Mouse (Mus musculus): ENCODE data around the gene Zfp128. TPM values are rescaled to one million over a fixed set of nuclear protein-coding genes. Genes with fewer than 3 reads are reported as not detected.
"Not testable (repeated sequence)": the region's sequence is repeated elsewhere in the genome, so short reads cannot be mapped to it uniquely, and the experiment has no call there.

The Zfp128 gene
- polyA plus RNA-seq (2014; fragmentation: Nextera tagmentation; extraction: Ambion mirVana) = 8.6 and 9.0 TPM in 2 replicates

- peaks cover 19% of the 10 kb centered on the region for H3K4me1 ChIP-seq (ENCODE audit: control insufficient read depth, insufficient read depth, low read length)
- H3K4me3 ChIP-seq (replicated peaks; ENCODE audit: low read depth, low read length) = peak within 1 kb of the TSS; percentile 75
- no peaks in the 10 kb centered on the region for H3K9me3 ChIP-seq (ENCODE audit: control insufficient read depth, low read length)
- peak within 1 kb of the TSS; percentile 79 for H3K9ac ChIP-seq (replicated peaks; ENCODE audit: low read length)
- H3K36me3 ChIP-seq (ENCODE audit: control insufficient read depth, insufficient read depth, low read length) = peaks cover 18% of the 10 kb centered on the region
- WGBS = 2% methylated on average over 35 of the region's 35 CpGs
- no peaks in the 10 kb centered on the region for H3K27me3 ChIP-seq (ENCODE audit: control insufficient read depth, insufficient read depth, low read length)
- H3K4me2 ChIP-seq (ENCODE audit: low read length) = peak within 1 kb of the TSS; percentile 73
- H3K27ac ChIP-seq (replicated peaks; ENCODE audit: low read depth, low read length) = peak within 1 kb of the TSS; percentile 64
- ATAC-seq (ENCODE audit: low FRiP score, low TSS enrichment) = peak; percentile 99
- peak; percentile 98 for DNase-seq
Measured at GRCm38 (mm10) chr7:12880911-12881660, at the start of gene Zfp128. Zfp128 (plus strand) TSS chr7:12881177.

- Histone ChIP-seq H3K9ac (replicated peaks; ENCODE audit: low read length) (peak within 1 kb of the TSS; percentile 60), H3K4me3 (replicated peaks; ENCODE audit: low read depth, low read length) (peak within 1 kb of the TSS; percentile 61), H3K27me3 (ENCODE audit: control insufficient read depth, insufficient read depth, low read length) (no peaks in the 10 kb centered on the region), H3K4me1 (ENCODE audit: control insufficient read depth, insufficient read depth, low read length) (no peaks in the 10 kb centered on the region), H3K36me3 (ENCODE audit: control insufficient read depth, insufficient read depth, low read length) (peaks cover 25% of the 10 kb centered on the region), H3K27ac (replicated peaks; ENCODE audit: low read depth, low read length) (peak within 1 kb of the TSS; percentile 56), H3K4me2 (ENCODE audit: low read length) (peak within 1 kb of the TSS; percentile 63), H3K9me3 (ENCODE audit: control insufficient read depth, low read length) (peaks cover 37% of the 10 kb centered on the region)
- DNase-seq = peak; percentile 93
- peak; percentile 96 for ATAC-seq (ENCODE audit: low FRiP score, low TSS enrichment)
- WGBS = 4% methylated on average over 47 of the region's 47 CpGs
Measured at GRCm38 (mm10) chr7:12834162-12835120, 46.5 kb upstream of the Zfp128 start, which contains the start of gene Zfp110. Zfp110 (plus strand) TSS chr7:12834761.

- H3K4me1 ChIP-seq (ENCODE audit: control insufficient read depth, insufficient read depth, low read length) = no peaks in the 10 kb centered on the region
- no peaks in the 10 kb centered on the region for H3K27me3 ChIP-seq (ENCODE audit: control insufficient read depth, insufficient read depth, low read length)
- ATAC-seq (ENCODE audit: low FRiP score, low TSS enrichment) (peak; percentile 54; the same call in 1 of the 2 replicates), DNase-seq (peak; percentile 25)
- peak overlapping the region; percentile 63 for H3K4me2 ChIP-seq (ENCODE audit: low read length)
- 45% methylated on average over 13 of the region's 13 CpGs for WGBS
- H3K9me3 ChIP-seq (ENCODE audit: control insufficient read depth, low read length) = peaks cover 44% of the 10 kb centered on the region
- peak overlapping the region; percentile 60 for H3K9ac ChIP-seq (replicated peaks; ENCODE audit: low read length)
- H3K4me3 ChIP-seq (replicated peaks; ENCODE audit: low read depth, low read length) = peak overlapping the region; percentile 61
- H3K36me3 ChIP-seq (ENCODE audit: control insufficient read depth, insufficient read depth, low read length) = peaks cover 31% of the 10 kb centered on the region
- peak overlapping the region; percentile 56 for H3K27ac ChIP-seq (replicated peaks; ENCODE audit: low read depth, low read length)
Measured at GRCm38 (mm10) chr7:12835193-12835671, 45.7 kb upstream of the Zfp128 start.

GRCm38 (mm10) chr7:12835779-12836178 is 45.2 kb upstream of the Zfp128 start:
- 96% methylated on average over 4 of the region's 4 CpGs for WGBS
- DNase-seq = no peak
- peaks cover 49% of the 10 kb centered on the region for H3K9me3 ChIP-seq (ENCODE audit: control insufficient read depth, low read length)
- H3K4me3 ChIP-seq (replicated peaks; ENCODE audit: low read depth, low read length) = peak overlapping the region; percentile 61
- H3K27ac ChIP-seq (replicated peaks; ENCODE audit: low read depth, low read length) = no peak overlapping the region
- peak overlapping the region; percentile 63; the same call in 1 of the 2 replicates for H3K4me2 ChIP-seq (ENCODE audit: low read length)
- no peaks in the 10 kb centered on the region for H3K27me3 ChIP-seq (ENCODE audit: control insufficient read depth, insufficient read depth, low read length)
- H3K9ac ChIP-seq (replicated peaks; ENCODE audit: low read length) = no peak overlapping the region
- H3K36me3 ChIP-seq (ENCODE audit: control insufficient read depth, insufficient read depth, low read length) = peaks cover 36% of the 10 kb centered on the region
- no peaks in the 10 kb centered on the region for H3K4me1 ChIP-seq (ENCODE audit: control insufficient read depth, insufficient read depth, low read length)
- ATAC-seq (ENCODE audit: low FRiP score, low TSS enrichment) = no peak

- no peak overlapping the region for H3K4me3 ChIP-seq (replicated peaks; ENCODE audit: low read depth, low read length)
- H3K36me3 ChIP-seq (ENCODE audit: control insufficient read depth, insufficient read depth, low read length) = no peaks in the 10 kb centered on the region
- no peaks in the 10 kb centered on the region for H3K27me3 ChIP-seq (ENCODE audit: control insufficient read depth, insufficient read depth, low read length)
- no peak overlapping the region for H3K9ac ChIP-seq (replicated peaks; ENCODE audit: low read length)
- H3K4me1 ChIP-seq (ENCODE audit: control insufficient read depth, insufficient read depth, low read length) = no peaks in the 10 kb centered on the region
- no peak overlapping the region for H3K27ac ChIP-seq (replicated peaks; ENCODE audit: low read depth, low read length)
- H3K9me3 ChIP-seq (ENCODE audit: control insufficient read depth, low read length) = peaks cover 2% of the 10 kb centered on the region; the same call in 1 of the 2 replicates
- DNase-seq (peak; percentile 49), ATAC-seq (ENCODE audit: low FRiP score, low TSS enrichment) (no peak)
- H3K4me2 ChIP-seq (ENCODE audit: low read length) = no peak overlapping the region
- WGBS = 31% methylated on average over 3 of the region's 3 CpGs
Measured at GRCm38 (mm10) chr7:12874301-12874700, 6.7 kb upstream of the Zfp128 start.

- H3K27ac ChIP-seq (replicated peaks; ENCODE audit: low read depth, low read length) = no peak overlapping the region
- DNase-seq (no peak), ATAC-seq (ENCODE audit: low FRiP score, low TSS enrichment) (no peak)
- H3K4me1 ChIP-seq (ENCODE audit: control insufficient read depth, insufficient read depth, low read length) = peaks cover 19% of the 10 kb centered on the region
- H3K9ac ChIP-seq (replicated peaks; ENCODE audit: low read length) = no peak overlapping the region
- no peaks in the 10 kb centered on the region for H3K27me3 ChIP-seq (ENCODE audit: control insufficient read depth, insufficient read depth, low read length)
- no peaks in the 10 kb centered on the region for H3K9me3 ChIP-seq (ENCODE audit: control insufficient read depth, low read length)
- peak overlapping the region; percentile 75 for H3K4me3 ChIP-seq (replicated peaks; ENCODE audit: low read depth, low read length)
- H3K4me2 ChIP-seq (ENCODE audit: low read length) = peak overlapping the region; percentile 73
- peaks cover 8% of the 10 kb centered on the region for H3K36me3 ChIP-seq (ENCODE audit: control insufficient read depth, insufficient read depth, low read length)
Measured at GRCm38 (mm10) chr7:12880036-12880435, 941 bp upstream of the Zfp128 start.

GRCm38 (mm10) chr7:12880497-12880896 is 480 bp upstream of the Zfp128 start:
- Histone ChIP-seq H3K9ac (replicated peaks; ENCODE audit: low read length) (peak overlapping the region; percentile 79), H3K4me2 (ENCODE audit: low read length) (peak overlapping the region; percentile 73), H3K36me3 (ENCODE audit: control insufficient read depth, insufficient read depth, low read length) (peaks cover 12% of the 10 kb centered on the region), H3K27ac (replicated peaks; ENCODE audit: low read depth, low read length) (peak overlapping the region; percentile 64; the same call in 1 of the 2 replicates), H3K4me3 (replicated peaks; ENCODE audit: low read depth, low read length) (peak overlapping the region; percentile 75), H3K4me1 (ENCODE audit: control insufficient read depth, insufficient read depth, low read length) (peaks cover 19% of the 10 kb centered on the region)
- not testable (repeated sequence) for DNase-seq; H3K27me3 ChIP-seq (ENCODE audit: control insufficient read depth, insufficient read depth, low read length); H3K9me3 ChIP-seq (ENCODE audit: control insufficient read depth, low read length)
- ATAC-seq (ENCODE audit: low FRiP score, low TSS enrichment) = peak; percentile 49
- 45% methylated on average over 8 of the region's 8 CpGs for WGBS

- no peak overlapping the region for H3K4me3 ChIP-seq (replicated peaks; ENCODE audit: low read depth, low read length)
- no peaks in the 10 kb centered on the region for H3K27me3 ChIP-seq (ENCODE audit: control insufficient read depth, insufficient read depth, low read length)
- H3K36me3 ChIP-seq (ENCODE audit: control insufficient read depth, insufficient read depth, low read length) = peaks cover 67% of the 10 kb centered on the region
- ATAC-seq (ENCODE audit: low FRiP score, low TSS enrichment) = no peak
- H3K9ac ChIP-seq (replicated peaks; ENCODE audit: low read length) = no peak overlapping the region
- 92% methylated on average over 12 of the region's 12 CpGs for WGBS
- no peak overlapping the region for H3K4me2 ChIP-seq (ENCODE audit: low read length)
- DNase-seq = no peak
- H3K9me3 ChIP-seq (ENCODE audit: control insufficient read depth, low read length) = no peaks in the 10 kb centered on the region
- no peak overlapping the region for H3K27ac ChIP-seq (replicated peaks; ENCODE audit: low read depth, low read length)
- H3K4me1 ChIP-seq (ENCODE audit: control insufficient read depth, insufficient read depth, low read length) = peaks cover 12% of the 10 kb centered on the region
Measured at GRCm38 (mm10) chr7:12886563-12887266, 5.7 kb downstream of the Zfp128 start.

All from midbrain, embryonic 14.5 days (tissue).